Mouse (Mus musculus): ENCODE results near the gene Fam161a. TPM values are rescaled to one million over a fixed set of nuclear protein-coding genes. Genes with fewer than 3 reads are reported as not detected.

The Fam161a gene
- total and polyA plus RNA-seq, 3 experiments = 1.4 to 2.0 (median 1.5) TPM

DNA sequence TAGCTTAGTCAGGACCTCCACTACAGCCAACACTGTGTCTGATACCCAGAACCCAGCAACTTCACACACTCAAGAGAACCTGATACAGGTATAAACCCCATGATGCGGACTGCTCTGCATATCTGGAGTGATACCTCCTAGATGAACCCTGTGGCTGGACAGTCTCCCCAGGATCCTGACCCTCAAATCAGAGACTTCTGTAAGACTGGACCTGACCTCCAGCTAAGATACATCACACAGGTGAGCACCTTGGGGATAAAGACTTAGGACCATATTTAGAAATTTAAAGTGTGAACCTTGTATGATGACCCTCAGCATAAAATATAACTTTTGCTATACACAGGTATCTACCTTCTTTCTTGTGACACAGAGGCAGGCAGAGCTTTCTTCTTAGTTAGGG lies 36.8 kb upstream of the Fam161a start:
- Histone ChIP-seq H3K9me3 (replicated peaks; ENCODE audit: low read length) (peaks cover 21% of the 10 kb centered on the region), H3K27ac (ENCODE audit: insufficient read depth, low read depth) (no peak overlapping the region)
- in situ Hi-C loops (cut with MboI; ENCODE audit: low pct_ligation_motif_present, low pct_unique_long_range_greater_than_20kb, low sequenced_read_pairs) = no loop called here

DNA sequence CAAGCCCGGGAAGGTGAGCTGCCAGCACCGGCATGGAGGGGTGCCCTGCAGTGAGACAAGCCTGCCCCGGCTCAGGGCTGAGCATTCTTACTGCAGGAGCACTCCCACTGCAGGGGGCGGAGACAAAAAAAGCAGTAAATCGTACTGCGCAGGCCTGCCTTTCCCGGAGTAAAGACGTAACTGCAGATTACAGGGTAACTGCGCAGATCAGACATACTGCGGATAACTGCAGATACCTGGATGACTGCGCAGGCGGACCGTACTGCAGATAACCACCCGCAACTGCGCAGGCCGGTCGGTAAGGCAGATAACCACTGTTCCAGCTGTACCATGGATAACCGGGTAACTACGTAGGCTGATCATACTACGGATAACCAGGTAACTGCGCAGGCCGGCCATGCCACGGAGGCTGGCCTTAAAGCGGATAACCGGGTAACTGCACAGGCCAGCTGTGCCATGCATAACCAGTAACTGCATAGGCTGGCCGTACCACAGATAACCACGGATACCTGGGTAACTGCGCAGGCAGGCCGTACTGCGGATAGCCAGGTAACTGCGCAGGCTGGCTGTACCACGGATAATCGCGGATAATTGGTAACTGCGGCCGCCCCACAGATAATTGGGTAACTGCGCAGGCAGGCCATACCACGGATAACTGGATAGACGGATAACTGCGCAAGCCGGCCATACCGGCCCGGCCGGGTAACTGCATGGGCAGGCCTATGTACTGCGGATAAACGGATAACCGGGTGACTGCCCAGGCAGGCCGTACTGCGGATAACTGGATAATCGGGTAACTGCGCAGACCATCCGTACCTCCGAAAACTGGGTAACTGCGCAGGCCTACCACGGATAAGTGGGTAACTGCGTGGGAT lies 35.3 kb upstream of the Fam161a start, which contains the start of gene Zrsr1:
Zrsr1 (plus strand) TSS at position 171 of the 875 bp plus-strand sequence.
- Histone ChIP-seq H3K27ac (ENCODE audit: insufficient read depth, low read depth) (peak within 1 kb of the TSS; percentile 81), H3K9me3 (replicated peaks; ENCODE audit: low read length) (peaks cover 16% of the 10 kb centered on the region), H3K36me3 (replicated peaks in 1 of 2; ENCODE audit: control insufficient read depth in 1 of 2, insufficient read depth in 1 of 2, low read length in 1 of 2) (peaks cover 0 to 42% of the 10 kb centered on the region in 2 experiments), H3K4me2 (ENCODE audit: insufficient read depth, low read depth, poor library complexity, severe bottlenecking) (no peak within 1 kb of the TSS), H3K27me3 (replicated peaks) (no peaks in the 10 kb centered on the region), H3K79me2 (replicated peaks; ENCODE audit: control insufficient read depth, extremely low read depth, insufficient read depth, poor library complexity, severe bottlenecking) (peaks cover 17% of the 10 kb centered on the region), H3K4me1 (ENCODE audit: control insufficient read depth in 1 of 2, insufficient read depth in 2 of 2) (peaks cover 3 to 14% of the 10 kb centered on the region in 2 experiments; a peak in 3 of 4 replicates), H3K4me3 (replicated peaks in 1 of 3; ENCODE audit: low read depth in 2 of 3, low read length in 2 of 3, poor library complexity in 1 of 3) (peak within 1 kb of the TSS; percentile 47 to 65 (median 59)), H3K9ac (ENCODE audit: insufficient read depth, low read depth) (no peak within 1 kb of the TSS)
- TF ChIP-seq SIN3A (IDR thresholded peaks at IDR 0.05; ENCODE audit: low read length) = peak; percentile 12; the same call in 1 of the 2 replicates
- no peak for TF ChIP-seq IRF4 (IDR thresholded peaks at IDR 0.05; ENCODE audit: low read depth, low read length)
- dilution Hi-C loops (cut with MboI; ENCODE audit: extremely low pct_ligation_motif_present, extremely low pct_unique_long_range_greater_than_20kb, low sequenced_read_pairs) (no loop called here), in situ Hi-C loops (cut with MboI; ENCODE audit: low pct_ligation_motif_present, low pct_unique_long_range_greater_than_20kb, low sequenced_read_pairs) (no loop called here)
- no peak for DNase-seq (ENCODE audit: extremely low read depth)

More for the DNA sequence above, 36.8 kb upstream of the Fam161a start:
- H3K4me1 ChIP-seq (ENCODE audit: control insufficient read depth in 1 of 2, insufficient read depth in 2 of 2) = peaks cover 0 to 4% of the 10 kb centered on the region in 2 experiments; a peak in 1 of 4 replicates
- no peaks in the 10 kb centered on the region for H3K27me3 ChIP-seq (replicated peaks)
- TF ChIP-seq ZMIZ1 (IDR thresholded peaks at IDR 0.05; ENCODE audit: low read depth, low read length) = no peak
- TF ChIP-seq MYC (IDR thresholded peaks at IDR 0.05; ENCODE audit: low read depth, low read length) = no peak
- TF ChIP-seq HCFC1 (IDR thresholded peaks at IDR 0.05; ENCODE audit: low read depth, low read length) = no peak
- TF ChIP-seq TCF12 (IDR thresholded peaks at IDR 0.05; ENCODE audit: low read depth, low read length) = no peak
- no peak for TF ChIP-seq MAZ (IDR thresholded peaks at IDR 0.05; ENCODE audit: low read depth, low read length)
- no peak for TF ChIP-seq CTCF (conservative IDR thresholded peaks at IDR 0.05 in 1 of 2, IDR thresholded peaks at IDR 0.05 in 1 of 2; ENCODE audit: low read depth in 2 of 2, low read length in 2 of 2)
- no peak for TF ChIP-seq BHLHE40 (IDR thresholded peaks at IDR 0.05; ENCODE audit: low read depth, low read length)
- no peak overlapping the region for H3K4me2 ChIP-seq (ENCODE audit: insufficient read depth, low read depth, poor library complexity, severe bottlenecking)
- H3K36me3 ChIP-seq (replicated peaks in 1 of 2; ENCODE audit: control insufficient read depth in 1 of 2, insufficient read depth in 1 of 2, low read length in 1 of 2) = peaks cover 4 to 38% of the 10 kb centered on the region in 2 experiments
- H3K4me3 ChIP-seq (replicated peaks in 1 of 3; ENCODE audit: low read depth in 2 of 3, low read length in 2 of 3, poor library complexity in 1 of 3) = no peak overlapping the region
- no peak for DNase-seq (ENCODE audit: extremely low read depth)
- dilution Hi-C loops (cut with MboI; ENCODE audit: extremely low pct_ligation_motif_present, extremely low pct_unique_long_range_greater_than_20kb, low sequenced_read_pairs) = no loop called here
- H3K9ac ChIP-seq (ENCODE audit: insufficient read depth, low read depth) = no peak overlapping the region
- H3K79me2 ChIP-seq (replicated peaks; ENCODE audit: control insufficient read depth, extremely low read depth, insufficient read depth, poor library complexity, severe bottlenecking) = peaks cover 12% of the 10 kb centered on the region

Data from CH12.LX (cell line).